Mouse (Mus musculus): ENCODE measurements around the gene Lrrn2.

DNA sequence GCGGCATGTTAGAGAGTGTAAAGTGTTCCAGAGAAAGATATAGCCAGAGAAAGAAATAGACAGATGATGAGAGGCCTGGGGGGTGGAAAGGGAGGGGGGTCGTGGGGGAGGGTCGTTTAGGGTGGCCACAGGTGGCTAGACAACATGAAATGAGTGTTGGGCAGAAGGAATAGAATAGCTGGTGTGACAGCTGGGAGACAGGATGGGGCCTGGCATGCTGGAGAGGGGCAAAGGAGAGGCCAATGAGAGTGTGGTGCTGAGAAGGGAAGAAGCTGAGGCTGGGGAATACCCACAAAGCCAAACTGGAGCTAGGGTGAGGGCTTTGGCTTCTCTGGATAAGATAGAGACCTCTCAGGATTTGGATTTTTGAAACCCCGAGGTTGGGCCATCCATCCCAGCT, 6.6 kb downstream of the Lrrn2 start:
- no peak for TF ChIP-seq USF1 (IDR thresholded peaks at IDR 0.05; ENCODE audit: low read depth, low read length)
- no peak for TF ChIP-seq CTCF (IDR thresholded peaks at IDR 0.05 in 2 of 3, conservative IDR thresholded peaks at IDR 0.05 in 1 of 3; ENCODE audit: control insufficient read depth in 1 of 3, insufficient read depth in 1 of 3, low read depth in 2 of 3, low read length in 3 of 3, poor library complexity in 1 of 3, severe bottlenecking in 1 of 3)
- no peak for TF ChIP-seq TCF12 (IDR thresholded peaks at IDR 0.05; ENCODE audit: low read depth, low read length)
- no peak for TF ChIP-seq USF2 (IDR thresholded peaks at IDR 0.05; ENCODE audit: borderline replicate concordance in 1 of 2, insufficient read depth in 1 of 2, low read depth in 1 of 2, low read length in 2 of 2)
- no peak for TF ChIP-seq GABPA (IDR thresholded peaks at IDR 0.05; ENCODE audit: low read depth, low read length)
- no peak for TF ChIP-seq POLR2A (IDR thresholded peaks at IDR 0.05; ENCODE audit: control insufficient read depth in 1 of 2, insufficient read depth in 1 of 2, low read depth in 1 of 2, low read length in 2 of 2, poor library complexity in 1 of 2)
- TF ChIP-seq MYC (IDR thresholded peaks at IDR 0.05; ENCODE audit: low read depth, low read length), result no peak
